Mouse (Mus musculus) ovary, postnatal 14 days (tissue): ENCODE data around the gene Cdsn.

Experiments
- DNase-seq: peaks from one replicate; pipeline ENCODE4 v3.0.0; 2022; ENCODE audit warnings: low spot score

The Cdsn gene

GRCm38 (mm10) chr17:35571477-35571876, 19.5 kb downstream of the Cdsn start:
- no peak for DNase-seq

DNA sequence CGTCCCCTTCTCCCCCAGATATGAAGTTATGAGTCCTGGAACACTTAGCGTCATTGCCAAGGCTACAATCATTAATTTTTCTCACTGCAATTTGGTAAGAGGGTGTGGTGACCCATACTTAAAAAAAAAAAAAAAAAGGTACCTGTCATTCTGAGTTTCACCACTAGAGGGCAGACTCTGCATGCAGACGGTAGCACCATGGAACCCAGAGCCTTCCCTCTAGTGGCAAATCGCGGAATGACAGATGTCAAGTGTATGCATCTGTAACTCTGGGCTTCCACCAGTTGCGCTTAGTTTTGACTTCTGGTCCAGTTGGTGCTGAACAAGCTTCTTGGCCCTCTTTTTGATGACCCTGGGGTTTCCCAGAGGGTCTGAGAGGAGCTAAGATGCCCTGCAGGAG, 26.3 kb downstream of the Cdsn start:
- peak; percentile 81 for DNase-seq

- no peak for DNase-seq
Measured at GRCm38 (mm10) chr17:35582900-35583299, 31.0 kb downstream of the Cdsn start.

GRCm38 (mm10) chr17:35584330-35584937, 32.5 kb downstream of the Cdsn start:
- DNase-seq: peak; percentile 78

GRCm38 (mm10) chr17:35587291-35587690, 35.4 kb downstream of the Cdsn start:
- DNase-seq: no peak

DNA sequence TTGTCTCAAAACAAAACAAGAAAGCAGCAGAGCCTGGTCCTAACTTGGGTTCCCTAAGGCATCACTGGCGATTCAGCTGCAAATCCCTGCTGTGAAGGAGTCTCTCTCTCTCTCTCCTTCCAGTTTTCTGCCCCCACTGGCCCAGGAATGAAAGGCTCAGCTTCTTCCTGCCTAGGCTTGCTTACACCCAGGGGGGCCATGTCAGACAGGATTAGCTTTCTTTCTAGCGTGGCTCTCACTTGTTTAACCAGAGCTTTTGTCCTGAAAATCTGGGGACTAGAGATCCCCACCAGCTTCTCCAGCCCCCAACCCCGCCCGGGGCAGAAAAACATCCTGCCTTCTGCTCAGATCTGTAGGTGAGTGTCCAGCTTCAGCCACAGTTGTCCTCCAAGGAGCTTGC, 36.5 kb downstream of the Cdsn start:
- no peak for DNase-seq

GRCm38 (mm10) chr17:35590410-35591218, 38.7 kb downstream of the Cdsn start:
- peak; percentile 74 for DNase-seq

DNA sequence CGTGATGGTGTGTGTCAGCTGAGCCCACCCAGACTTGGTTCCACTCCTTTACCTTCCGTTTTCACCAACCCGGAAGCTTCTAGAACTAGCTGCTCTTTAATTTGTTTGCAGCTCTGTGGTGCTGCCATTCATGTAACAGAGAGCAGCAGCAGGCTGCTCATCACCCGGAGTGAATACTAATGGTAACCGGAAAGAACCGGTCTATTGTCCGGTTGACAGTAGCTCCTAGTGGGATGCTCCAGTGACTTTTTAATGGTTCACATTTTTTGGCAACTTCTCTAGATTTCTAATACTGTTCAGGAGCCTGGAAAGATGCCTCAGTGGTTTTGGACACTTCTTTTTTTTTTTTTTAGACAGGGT, 39.3 kb downstream of the Cdsn start:
- DNase-seq: no peak

DNA sequence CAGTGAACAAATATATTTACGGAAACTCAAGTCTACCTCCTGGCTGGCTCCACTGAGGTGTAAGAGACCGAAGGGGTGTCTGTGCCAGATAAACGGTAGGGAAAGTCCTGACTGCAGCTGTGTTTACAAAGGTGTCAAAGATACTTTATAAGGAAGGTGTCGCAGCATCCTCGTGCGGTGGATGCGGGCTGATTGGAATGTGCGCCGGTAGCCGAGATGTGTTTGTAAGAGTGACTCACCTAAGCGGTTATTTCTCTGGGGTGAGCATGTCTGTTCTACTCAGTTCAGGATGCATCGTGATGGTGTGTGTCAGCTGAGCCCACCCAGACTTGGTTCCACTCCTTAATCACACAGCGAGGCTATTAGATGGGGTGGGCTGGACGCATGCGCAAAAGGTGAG, 39.8 kb downstream of the Cdsn start:
- DNase-seq: no peak

DNA sequence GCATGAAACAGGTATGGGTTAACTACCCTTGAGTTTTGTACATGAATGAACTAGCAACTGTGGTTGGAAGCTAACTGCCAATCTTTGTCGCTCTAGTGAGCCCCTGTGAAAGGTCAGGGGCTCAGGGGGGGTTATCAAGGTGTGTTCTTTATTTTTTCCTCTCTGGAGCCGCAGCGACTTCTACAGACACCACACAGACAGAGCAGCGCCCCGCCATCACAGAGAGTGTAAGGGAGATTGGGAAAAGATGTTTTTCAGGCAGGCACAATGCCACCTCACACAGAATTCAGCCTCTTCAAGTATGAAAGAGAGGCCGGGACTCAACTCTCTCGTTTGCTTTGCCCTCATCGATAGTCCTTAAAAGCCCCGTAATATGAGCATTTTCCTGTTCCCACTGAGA, 40.2 kb downstream of the Cdsn start:
- no peak for DNase-seq

GRCm38 (mm10) chr17:35593786-35594185, 41.9 kb downstream of the Cdsn start:
- no peak for DNase-seq

DNA sequence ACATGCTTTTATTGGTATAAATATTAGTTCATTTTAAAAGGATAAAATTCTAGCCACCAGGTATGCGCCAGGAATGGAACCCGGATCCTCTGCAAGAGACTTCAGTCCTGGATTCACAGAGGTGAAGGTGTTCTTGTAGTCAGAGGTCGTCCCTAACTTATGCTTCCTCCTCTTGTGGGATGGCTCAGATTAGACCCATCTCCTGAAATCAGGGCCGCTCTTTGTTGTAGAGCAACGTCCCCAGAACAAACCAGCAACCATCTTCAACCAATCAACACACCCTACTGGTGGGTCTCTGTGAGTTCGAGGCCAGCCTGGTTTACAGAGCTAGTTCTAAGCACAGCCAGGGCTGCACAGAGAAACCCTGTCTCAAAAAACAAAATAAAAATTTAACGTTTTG, 42.5 kb downstream of the Cdsn start:
- DNase-seq: no peak

DNA sequence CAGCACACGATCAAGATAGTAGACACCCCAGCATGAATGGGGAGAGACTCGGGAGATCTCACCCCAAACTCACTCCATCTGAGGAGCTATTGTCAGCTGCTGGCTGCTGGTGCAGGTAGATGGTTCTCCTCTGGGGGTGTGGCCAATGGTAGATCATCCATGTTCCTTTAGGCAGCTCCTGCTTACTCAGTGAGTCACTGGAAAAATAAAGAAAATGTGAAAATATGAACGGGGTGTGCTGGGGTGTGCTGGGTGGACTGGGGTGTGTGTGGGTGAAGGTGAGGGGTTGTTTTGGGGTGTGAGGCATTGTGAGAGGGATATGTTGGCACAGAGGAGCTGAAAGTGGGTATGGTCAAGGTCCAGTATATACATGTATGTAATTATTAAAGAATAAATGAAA, 45.5 kb downstream of the Cdsn start:
- DNase-seq: no peak

GRCm38 (mm10) chr17:35601249-35601648, 49.3 kb downstream of the Cdsn start, which contains the start of gene Sfta2:
TSS of gene Sfta2 (plus strand) at chr17:35601549.
- no peak for DNase-seq

DNA sequence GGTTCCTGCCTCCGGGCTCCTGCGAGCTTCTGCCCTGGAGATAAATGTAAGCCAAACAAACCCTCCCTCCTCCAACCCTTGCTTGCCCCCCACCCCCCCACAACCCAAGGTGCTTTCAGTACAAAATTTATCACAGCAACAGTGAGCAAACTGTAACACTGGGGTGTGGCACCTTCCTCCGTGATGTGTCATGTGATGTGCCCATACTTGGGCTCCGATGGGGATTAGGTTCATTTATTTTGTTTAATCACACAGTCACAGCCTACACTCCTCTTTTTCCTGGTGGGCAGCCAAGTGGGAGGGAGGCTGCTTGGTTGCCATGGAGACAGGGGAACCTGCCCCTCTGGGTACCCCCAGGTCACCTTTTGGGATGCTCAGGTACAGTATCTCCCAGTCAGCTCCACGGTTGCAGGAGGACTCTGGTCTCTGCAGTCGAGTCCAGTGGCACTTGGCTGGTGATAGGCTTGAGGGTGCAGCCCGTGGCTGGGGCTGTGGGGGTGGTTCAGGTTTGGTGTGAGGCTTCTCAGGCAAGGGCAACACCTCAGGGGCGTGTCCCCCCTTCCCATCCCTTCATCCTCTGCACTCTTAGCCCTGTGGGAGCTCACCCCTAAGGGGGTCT, 49.9 kb downstream of the Cdsn start:
- DNase-seq: no peak
